In the genomic region with DNA sequence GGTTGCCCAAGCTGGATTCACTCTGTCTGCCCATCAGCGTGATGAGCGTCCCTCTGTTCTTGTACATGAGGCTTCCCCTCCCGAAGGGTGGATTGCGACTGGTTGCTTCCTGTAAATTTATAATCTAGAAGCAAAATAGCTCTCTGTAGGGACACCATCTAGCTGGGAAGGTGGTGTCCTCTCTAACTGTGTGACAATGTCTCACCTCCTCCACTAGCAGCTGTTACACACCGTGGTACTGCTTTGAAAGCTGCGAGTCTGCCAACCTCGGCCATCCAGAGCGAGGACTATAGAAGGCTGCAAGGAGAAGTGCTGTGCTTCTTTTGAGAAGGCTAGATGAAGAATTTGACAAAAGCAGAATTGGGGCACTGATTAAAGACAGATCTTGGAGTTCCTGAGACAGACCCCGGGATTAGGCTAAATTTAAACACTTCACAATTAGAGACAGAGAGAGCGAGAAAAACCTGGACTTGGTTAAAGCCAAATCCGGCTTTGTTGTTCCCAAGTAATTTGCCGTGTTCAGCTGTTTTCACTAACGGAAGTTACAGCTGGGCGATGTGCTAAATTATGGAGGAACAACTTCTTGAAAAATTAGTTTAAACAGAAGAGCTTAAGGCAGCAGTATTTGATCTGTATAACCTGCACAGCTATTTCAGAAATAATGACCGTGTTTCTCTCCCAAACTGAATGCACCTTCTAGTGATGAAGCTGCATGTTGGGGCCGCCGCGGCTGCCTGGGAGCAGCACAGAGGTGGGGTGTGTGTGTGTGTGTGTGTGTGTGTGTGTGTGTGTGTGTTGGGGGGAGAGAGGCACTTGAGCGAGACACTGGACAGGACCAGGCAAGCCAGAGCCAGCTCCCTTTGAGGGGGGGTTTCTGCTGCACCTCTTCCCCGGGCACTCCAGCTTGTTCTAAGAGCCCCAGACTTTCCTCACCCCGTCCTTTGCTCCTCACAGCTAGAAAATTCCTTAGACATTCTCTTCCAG, we compare ENCODE assay signal across 11 mouse cellular contexts. TPM values are rescaled to one million over a fixed set of nuclear protein-coding genes. Genes with fewer than 3 reads are reported as not detected.
DNase-seq lines count a peak whose midpoint lies in the region; ATAC-seq and TF ChIP-seq lines count a peak whose summit lies in the region.
"Had no signal": no experiment of that assay in that cellular context is flagged by ENCODE, and none has a peak within 500 bp of the region (broad histone marks: within the 10 kb centered on the region; RNA-seq: fewer than 3 reads in every experiment).

No protein-coding gene starts in this region.

- H3K9me3 ChIP-seq in embryonic facial prominence, embryonic 15.5 days (replicated peaks) = no peaks in the 10 kb centered on the region
- no peaks in the 10 kb centered on the region for H3K9me3 ChIP-seq in limb, embryonic 14.5 days (ENCODE audit: control insufficient read depth, low read length)
- H3K9me3 ChIP-seq: heart, embryonic 12.5 days; midbrain, embryonic 10.5 days had no signal

- no peak for TF ChIP-seq POLR2A in limb, embryonic 14.5 days (IDR thresholded peaks at IDR 0.05; ENCODE audit: borderline replicate concordance, extremely low read depth, insufficient read depth, insufficient read length)

- WGBS in embryonic facial prominence, embryonic 15.5 days = 32% methylated on average over 21 of the region's 21 CpGs
- WGBS in limb, embryonic 14.5 days = 22% methylated on average over 20 of the region's 21 CpGs

- peak; percentile 19 for DNase-seq in embryo, embryonic 11 days
- DNase-seq in embryo, embryonic 10.5 days (ENCODE audit: low spot score) = no peak
- peak; percentile 26 for DNase-seq in layer of hippocampus, adult 11-12 months (ENCODE audit: low spot score)
- DNase-seq in layer of hippocampus, postnatal 10 days (ENCODE audit: low spot score in 2 of 2) = no peak
- DNase-seq in limb, embryonic 14.5 days (ENCODE audit: low spot score) = peak; percentile 32
- DNase-seq in retina, embryonic 14.5 days (ENCODE audit: low spot score) = no peak
- DNase-seq in urinary bladder, postnatal 36 days (ENCODE audit: low spot score in 2 of 2) = no peak
- DNase-seq: layer of hippocampus, postnatal 36 days had no signal

- ATAC-seq in embryonic facial prominence, embryonic 15.5 days (ENCODE audit: insufficient number of reproducible peaks, low FRiP score, low TSS enrichment, low read depth) = no peak
- ATAC-seq in limb, embryonic 14.5 days (ENCODE audit: low FRiP score, low read depth) = no peak

- H3K27me3 ChIP-seq in embryonic facial prominence, embryonic 15.5 days = no peaks in the 10 kb centered on the region
- no peaks in the 10 kb centered on the region for H3K27me3 ChIP-seq in limb, embryonic 14.5 days (ENCODE audit: control insufficient read depth, insufficient read depth, low read length)
- H3K27me3 ChIP-seq: heart, embryonic 12.5 days had no signal

- no peak overlapping the region for H3K4me3 ChIP-seq in embryonic facial prominence, embryonic 15.5 days (replicated peaks)
- no peak overlapping the region; the same call in 1 of the 2 replicates for H3K4me3 ChIP-seq in limb, embryonic 14.5 days (replicated peaks; ENCODE audit: low read length)
- H3K4me3 ChIP-seq: heart, embryonic 12.5 days; midbrain, embryonic 10.5 days had no signal

- peak overlapping the region; percentile 21 for H3K4me2 ChIP-seq in embryonic facial prominence, embryonic 15.5 days (replicated peaks)
- H3K4me2 ChIP-seq in limb, embryonic 14.5 days (replicated peaks; ENCODE audit: low read depth, low read length, severe bottlenecking) = peak overlapping the region; percentile 10
- H3K4me2 ChIP-seq: heart, embryonic 12.5 days had no signal

- peaks cover 20% of the 10 kb centered on the region for H3K4me1 ChIP-seq in embryonic facial prominence, embryonic 15.5 days
- peaks cover 8% of the 10 kb centered on the region for H3K4me1 ChIP-seq in limb, embryonic 14.5 days (ENCODE audit: control insufficient read depth, insufficient read depth, low read length)

- H3K9ac ChIP-seq in embryonic facial prominence, embryonic 15.5 days = no peak overlapping the region
- 0 out of 2 replicates have a peak overlapping the region, but pooled peaks have one; percentile 8 for H3K9ac ChIP-seq in limb, embryonic 14.5 days (ENCODE audit: low read depth, low read length, severe bottlenecking)
- H3K9ac ChIP-seq: heart, embryonic 12.5 days had no signal

- no peaks in the 10 kb centered on the region for H3K36me3 ChIP-seq in embryonic facial prominence, embryonic 15.5 days
- no peaks in the 10 kb centered on the region for H3K36me3 ChIP-seq in limb, embryonic 14.5 days (ENCODE audit: control insufficient read depth, insufficient read depth, low read length)
- H3K36me3 ChIP-seq: heart, embryonic 12.5 days; midbrain, embryonic 10.5 days had no signal

- peak overlapping the region; percentile 73 for H3K27ac ChIP-seq in embryonic facial prominence, embryonic 15.5 days (replicated peaks)
- no peak overlapping the region; the same call in 1 of the 2 replicates for H3K27ac ChIP-seq in limb, embryonic 14.5 days (replicated peaks; ENCODE audit: low read depth, low read length)
- H3K27ac ChIP-seq: midbrain, embryonic 10.5 days had no signal

RNA-seq across cellular contexts. Expression of a gene that starts 50.8 kb away (rescaled TPM):
- 10 to 100 TPM; 31.0 to 31.1 TPM for total RNA-seq in layer of hippocampus, postnatal 10 days (2021)
- polyA plus RNA-seq in embryonic facial prominence, embryonic 15.5 days (2015; fragmentation: Nextera tagmentation; extraction: Ambion mirVana) = 65.5 and 65.9 TPM in 2 replicates
- polyA plus RNA-seq in limb, embryonic 14.5 days (2012; rRNA removed) = 36.4 and 43.1 TPM in 2 replicates
- 65.2 and 70.4 TPM in 2 replicates for polyA plus RNA-seq in limb, embryonic 14.5 days (2014; fragmentation: Nextera tagmentation; extraction: Ambion mirVana)

RNA-seq across cellular contexts. Expression of a gene that starts 51.3 kb away (rescaled TPM):
- 10 to 100 TPM; 40.2 to 46.0 TPM for total RNA-seq in layer of hippocampus, postnatal 10 days (2021)
- 15.3 and 16.6 TPM in 2 replicates for polyA plus RNA-seq in embryonic facial prominence, embryonic 15.5 days (2015; fragmentation: Nextera tagmentation; extraction: Ambion mirVana)
- polyA plus RNA-seq in limb, embryonic 14.5 days (2012; rRNA removed) = 40.6 and 54.4 TPM in 2 replicates
- 14.6 and 15.5 TPM in 2 replicates for polyA plus RNA-seq in limb, embryonic 14.5 days (2014; fragmentation: Nextera tagmentation; extraction: Ambion mirVana)

Comparison
In these comparisons a context has a peak if more than half of its experiments do, and no peak if none do; other contexts are left out.
1. DNase-seq: peak in embryo, embryonic 11 days (single experiment), layer of hippocampus, adult 11-12 months (single experiment) and limb, embryonic 14.5 days (single experiment); none in embryo, embryonic 10.5 days (single experiment), layer of hippocampus, postnatal 10 days (0 of 2), retina, embryonic 14.5 days (single experiment) and urinary bladder, postnatal 36 days (0 of 2).